Mouse (Mus musculus) cerebellum, adult 2 months (tissue): ENCODE measurements around the gene Atp5k.

Experiments used
- CTCF ChIP-seq: fragments of 200-500 bp; IDR thresholded peaks from 2 replicates; pipeline ENCODE4 v1.5.1; 2011; ENCODE audit warnings: low read depth, mild to moderate bottlenecking, control low read depth, low read length, moderate library complexity, borderline replicate concordance; ENCODE audit not compliant: insufficient read depth
- POLR2A ChIP-seq: fragments of 200-500 bp; IDR thresholded peaks from 2 replicates; pipeline ENCODE4 v1.6.1; 2011; ENCODE audit warnings: low read length, control low read depth, borderline replicate concordance; ENCODE audit not compliant: insufficient read depth

DNA sequence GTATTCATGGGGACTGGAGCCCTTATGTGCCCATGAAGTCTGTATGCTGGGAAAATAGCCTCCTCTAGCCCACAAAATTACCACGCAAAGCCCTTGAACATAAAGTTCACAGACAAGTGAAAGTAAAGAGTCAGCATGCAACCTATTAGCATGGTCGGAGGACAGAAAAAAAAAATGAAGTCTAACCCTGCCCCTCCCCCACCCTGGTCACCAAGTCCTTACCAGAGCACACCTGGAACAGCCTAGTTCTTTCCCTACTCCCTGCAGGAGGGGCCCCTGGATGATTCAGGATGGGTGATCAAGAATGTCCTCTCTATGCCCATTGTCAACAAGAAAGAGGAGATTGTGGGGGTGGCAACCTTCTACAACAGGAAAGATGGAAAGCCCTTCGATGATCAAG, 11.5 kb downstream of the Atp5k start:
- no peak for TF ChIP-seq POLR2A
- no peak for TF ChIP-seq CTCF
